Mouse (Mus musculus): ENCODE results near the gene Snx17.
A peak's percentile ranks its signal among the peaks of the same experiment; 100 is the strongest.
"Not testable (repeated sequence)": the region's sequence is repeated elsewhere in the genome, so short reads cannot be mapped to it uniquely, and the experiment has no call there.

Gene Snx17

GRCm38 (mm10) chr5:31197072-31197471 is 4.0 kb downstream of the Snx17 start:
- no peak for DNase-seq (ENCODE audit: low spot score)

- DNase-seq (ENCODE audit: low spot score), result no peak
Observed at GRCm38 (mm10) chr5:31198170-31198569, 5.1 kb downstream of the Snx17 start.

DNA sequence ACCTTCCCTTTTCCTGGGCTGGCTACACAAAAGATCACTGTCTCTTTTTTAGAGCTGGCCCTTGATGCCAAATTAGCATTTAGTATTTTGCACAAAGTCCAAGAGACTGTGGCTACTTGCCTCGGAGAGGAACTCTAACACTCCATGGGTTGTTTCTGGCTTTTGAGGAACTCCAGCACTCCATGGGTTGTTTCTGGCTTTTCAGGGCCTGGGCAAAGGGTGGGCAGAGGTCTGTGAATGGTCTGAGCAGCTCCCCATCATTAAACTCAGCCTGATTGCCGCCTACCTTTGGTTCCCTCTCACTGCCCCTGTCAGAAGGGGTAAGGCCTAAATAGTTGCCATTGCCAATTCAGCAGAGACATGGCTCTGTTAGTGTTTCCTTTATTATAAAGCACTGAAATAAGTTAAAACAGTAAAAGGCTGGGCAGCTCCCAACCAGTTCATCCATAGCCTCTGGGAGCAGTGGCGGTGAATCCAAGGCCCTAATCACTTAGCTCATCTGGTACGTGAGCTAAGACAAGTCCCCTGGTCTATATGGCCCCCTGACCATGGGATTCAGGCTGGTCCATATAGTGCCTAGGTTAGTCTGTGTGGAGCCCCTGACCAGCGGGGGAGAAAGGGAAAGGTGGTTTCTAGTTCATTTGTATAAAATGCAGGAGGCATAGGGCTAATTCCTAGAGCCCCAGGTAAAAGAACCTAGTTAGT is 5.7 kb downstream of the Snx17 start:
- no peak for DNase-seq (ENCODE audit: low spot score)

- no peak for DNase-seq (ENCODE audit: low spot score)
Observed at GRCm38 (mm10) chr5:31199321-31199892, 6.4 kb downstream of the Snx17 start.

- DNase-seq (ENCODE audit: low spot score), result no peak
Observed at GRCm38 (mm10) chr5:31199893-31200292, 6.9 kb downstream of the Snx17 start.

DNA sequence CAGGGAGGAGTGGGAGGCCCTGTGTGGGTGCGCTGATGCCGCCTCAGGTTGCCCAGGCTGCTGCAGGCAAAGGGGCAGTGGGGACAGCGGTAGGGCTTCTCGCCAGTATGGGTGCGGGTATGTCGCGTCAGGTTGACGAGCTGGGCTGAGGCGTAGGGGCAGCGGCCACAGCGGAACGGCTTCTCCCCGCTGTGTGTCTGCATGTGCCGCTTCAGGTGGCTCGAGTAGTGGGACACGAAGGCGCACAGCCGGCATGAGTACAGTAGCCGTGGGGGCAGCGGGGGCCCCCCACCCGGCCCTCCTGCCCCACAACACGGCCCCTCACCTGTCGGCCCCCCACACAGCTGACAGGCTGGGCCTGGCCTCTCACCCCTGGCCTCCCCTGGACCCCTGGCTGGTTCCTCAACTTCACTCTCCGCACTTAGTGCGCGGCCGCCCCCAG is 7.3 kb downstream of the Snx17 start:
- DNase-seq (ENCODE audit: low spot score), result no peak

DNA sequence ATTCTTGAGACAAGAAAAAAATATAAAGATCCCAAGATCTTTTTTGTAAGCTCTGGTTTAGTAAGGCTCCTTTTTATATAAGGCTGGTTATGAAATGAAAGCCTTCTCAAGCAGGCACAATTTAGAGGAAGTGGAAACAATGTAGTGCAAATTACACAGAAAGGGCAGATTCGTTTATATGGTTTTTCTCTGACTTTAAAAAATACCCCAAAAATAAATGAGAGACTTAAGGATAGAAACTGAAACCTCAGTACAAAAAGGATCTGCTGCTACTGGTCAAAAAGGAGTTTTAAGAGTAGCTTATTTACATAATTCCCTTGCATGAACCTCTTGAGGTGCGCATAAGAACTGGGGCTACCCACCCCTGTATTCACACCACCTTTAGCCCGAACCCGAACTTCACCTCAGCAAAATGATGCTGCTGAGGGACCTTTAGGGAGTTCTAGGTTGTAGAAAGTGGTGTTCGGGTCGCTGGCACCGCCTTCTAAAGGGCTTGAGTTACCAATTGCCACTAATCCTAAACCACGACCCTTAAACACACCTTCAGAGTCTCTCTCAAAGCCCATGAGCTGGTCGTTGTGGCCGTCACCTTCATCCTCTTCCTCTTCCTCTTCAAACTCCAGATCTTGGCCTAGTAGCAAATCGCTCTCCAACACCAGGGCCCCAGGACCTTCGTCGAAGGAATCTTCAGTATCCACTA is 8.2 kb downstream of the Snx17 start:
- DNase-seq (ENCODE audit: low spot score), result no peak

- DNase-seq (ENCODE audit: low spot score), result peak; percentile 95
Observed at GRCm38 (mm10) chr5:31201742-31202590, 8.9 kb downstream of the Snx17 start, which contains the start of gene Zfp513. Gene Zfp513 (minus strand): TSS chr5:31202303.

DNA sequence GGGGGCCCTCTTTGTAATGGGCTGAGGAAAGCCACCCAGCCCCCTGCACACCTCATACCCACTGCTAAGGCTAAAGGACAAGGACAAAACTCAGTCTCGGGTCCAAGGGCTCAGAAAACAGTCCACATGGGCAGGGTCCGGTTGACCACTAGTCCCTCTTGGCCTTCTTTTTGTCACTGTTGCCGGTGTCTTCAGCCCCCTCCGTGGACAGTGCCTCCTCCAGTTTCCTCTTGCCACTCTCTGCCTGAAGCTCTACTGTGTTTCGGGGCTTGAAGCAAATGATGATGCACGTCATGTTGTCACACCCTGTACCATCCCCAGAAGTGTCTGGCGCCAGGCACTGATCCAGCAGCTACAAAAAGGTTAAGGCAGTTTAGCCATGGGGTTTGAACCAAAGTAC is 9.9 kb downstream of the Snx17 start:
- DNase-seq (ENCODE audit: low spot score), result no peak

DNA sequence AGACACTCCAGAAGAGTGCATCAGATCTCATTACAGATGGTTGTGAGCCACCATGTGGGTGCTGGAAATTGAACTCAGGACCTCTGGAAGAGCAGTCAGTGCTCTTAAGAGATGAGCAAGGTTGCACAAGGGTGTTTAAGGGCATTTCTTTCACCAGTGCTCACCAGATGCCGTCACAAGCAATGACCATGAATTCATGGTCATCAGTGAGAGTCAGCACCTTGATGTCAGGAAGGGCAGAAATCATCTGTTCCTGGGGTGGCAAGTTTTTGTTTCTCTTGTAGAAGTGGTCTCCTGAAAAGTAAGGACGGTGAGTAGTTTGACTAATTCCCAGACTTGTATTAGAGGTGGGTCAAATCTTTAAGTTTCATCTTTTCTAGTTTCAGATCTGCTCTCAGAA is 10.8 kb downstream of the Snx17 start:
- DNase-seq (ENCODE audit: low spot score), result no peak

DNA sequence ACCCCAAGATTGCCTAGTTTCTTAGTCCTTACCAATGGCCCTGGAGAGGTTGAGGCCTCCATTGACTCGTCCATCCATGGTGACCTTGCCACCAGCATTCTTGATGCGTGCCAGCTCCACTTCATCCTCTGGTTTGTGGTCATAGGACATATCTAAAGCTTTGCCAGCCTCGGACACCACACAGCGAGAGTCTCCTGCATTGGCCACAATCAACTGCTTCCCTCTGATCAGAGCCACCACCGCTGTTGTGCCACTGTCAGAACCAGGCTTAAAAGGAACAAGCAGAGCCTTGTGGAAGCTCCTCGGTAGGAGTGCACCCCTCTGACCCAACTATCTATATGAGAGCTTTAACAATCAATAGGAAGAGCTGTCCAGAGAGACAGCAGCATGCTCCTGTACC is 11.4 kb downstream of the Snx17 start:
- no peak for DNase-seq (ENCODE audit: low spot score)

DNA sequence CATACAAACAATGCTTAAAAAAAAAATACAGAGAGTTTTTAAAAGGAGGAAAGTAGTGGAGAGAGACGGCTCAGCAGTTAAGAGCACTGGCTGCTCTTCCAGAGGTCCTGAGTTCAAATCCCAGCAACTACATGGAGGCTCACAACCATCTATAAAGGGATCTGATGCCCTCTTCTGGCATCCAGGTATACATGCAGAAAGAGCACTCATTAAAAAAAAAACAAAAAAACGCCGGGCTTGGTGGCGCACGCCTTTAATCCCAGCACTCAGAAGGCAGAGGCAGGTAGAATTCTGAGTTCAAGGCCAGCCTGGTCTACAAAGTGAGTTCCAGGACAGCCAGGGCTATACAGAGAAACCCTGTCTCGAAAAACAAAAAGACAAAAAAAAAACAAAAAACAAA is 23.5 kb downstream of the Snx17 start:
- not testable (repeated sequence) for DNase-seq (ENCODE audit: low spot score)

DNA sequence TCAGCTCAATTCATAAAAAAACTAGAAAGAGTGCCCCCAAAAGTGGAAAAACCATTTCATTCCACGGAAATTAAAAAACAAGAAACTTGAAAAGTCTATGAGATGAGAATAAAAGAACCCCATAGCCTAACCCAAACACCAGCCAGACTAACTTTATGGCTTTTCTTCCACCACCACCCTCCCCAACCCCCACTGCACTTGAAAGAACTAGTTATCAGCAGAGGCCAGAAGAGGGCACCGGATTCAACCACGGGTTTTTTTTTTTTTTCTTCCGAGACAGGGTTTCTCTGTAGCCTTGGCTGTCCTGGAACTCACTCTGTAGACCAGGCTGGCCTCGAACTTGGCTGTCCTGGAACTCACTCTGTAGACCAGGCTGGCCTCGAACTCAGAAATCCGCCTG is 25.3 kb downstream of the Snx17 start:
- no peak for DNase-seq (ENCODE audit: low spot score)

DNA sequence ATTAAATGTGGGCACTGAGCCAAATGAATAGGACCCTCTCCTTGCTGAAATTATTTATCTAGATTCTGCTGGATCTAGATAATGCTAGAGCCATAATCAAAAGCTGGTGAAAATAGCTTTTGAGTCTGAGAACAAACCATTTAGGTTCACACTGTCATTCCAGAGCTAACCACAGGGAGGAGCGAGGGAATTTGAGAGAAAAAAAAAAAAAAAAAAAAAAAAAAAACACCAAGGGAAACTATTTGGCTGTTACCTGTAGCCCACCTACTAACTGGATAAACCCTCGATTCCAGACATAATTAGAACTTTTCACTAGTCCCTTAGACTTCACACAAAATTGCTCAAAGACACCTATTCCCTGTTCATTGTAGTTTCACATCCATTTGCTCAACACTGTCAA is 26.0 kb downstream of the Snx17 start:
- no peak for DNase-seq (ENCODE audit: low spot score)

DNA sequence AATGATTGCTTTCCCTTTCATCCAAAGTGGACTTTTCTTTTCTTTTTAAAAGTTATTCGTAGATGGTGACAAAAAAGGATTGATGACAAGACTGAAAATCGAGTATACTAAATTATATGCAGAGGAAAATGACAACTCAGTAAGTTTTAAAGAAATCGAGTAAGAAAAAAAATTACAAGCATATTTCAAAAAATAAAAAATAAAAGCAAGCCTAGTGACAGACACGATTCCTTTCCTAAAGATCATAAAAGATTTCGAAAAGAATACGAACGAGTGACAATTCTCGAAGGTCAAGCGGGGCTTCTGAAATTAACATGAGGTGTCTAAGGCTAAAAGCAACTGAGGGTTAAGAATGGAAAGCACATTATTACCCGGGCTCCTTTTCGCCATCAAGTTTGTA is 26.4 kb downstream of the Snx17 start:
- DNase-seq (ENCODE audit: low spot score), result no peak

DNA sequence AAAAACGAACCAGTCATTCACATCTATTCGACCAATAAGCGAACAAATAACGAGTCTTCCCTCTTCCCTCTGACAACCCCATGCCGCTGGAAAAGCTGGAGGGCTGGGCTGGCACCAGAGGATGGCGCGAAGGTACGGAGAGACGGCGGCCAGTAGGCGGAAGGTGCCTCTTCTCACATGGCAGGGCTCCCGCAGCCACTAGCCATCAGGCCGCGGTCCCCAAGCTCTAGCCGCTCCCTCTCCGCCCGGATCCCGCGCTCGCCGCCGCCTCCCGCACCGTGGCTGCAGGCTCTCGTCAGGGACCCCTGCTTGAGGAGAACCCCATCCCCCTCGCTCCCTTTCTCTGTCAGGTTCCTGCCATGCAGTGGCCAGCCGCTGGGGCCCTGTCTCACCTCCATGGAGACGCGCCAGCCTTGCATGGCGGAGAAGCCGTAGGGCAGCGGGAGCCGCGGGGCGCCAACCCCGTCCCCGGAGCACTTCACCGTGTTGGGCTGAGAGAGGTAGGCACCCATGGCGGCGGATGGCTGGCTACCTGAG is 27.0 kb downstream of the Snx17 start:
- DNase-seq (ENCODE audit: low spot score), result peak; percentile 43

GRCm38 (mm10) chr5:31220448-31221303 is 27.6 kb downstream of the Snx17 start, which contains the start of gene Ppm1g:
Gene Ppm1g (minus strand): TSS chr5:31220687.
- DNase-seq (ENCODE audit: low spot score), result peak; percentile 98

DNA sequence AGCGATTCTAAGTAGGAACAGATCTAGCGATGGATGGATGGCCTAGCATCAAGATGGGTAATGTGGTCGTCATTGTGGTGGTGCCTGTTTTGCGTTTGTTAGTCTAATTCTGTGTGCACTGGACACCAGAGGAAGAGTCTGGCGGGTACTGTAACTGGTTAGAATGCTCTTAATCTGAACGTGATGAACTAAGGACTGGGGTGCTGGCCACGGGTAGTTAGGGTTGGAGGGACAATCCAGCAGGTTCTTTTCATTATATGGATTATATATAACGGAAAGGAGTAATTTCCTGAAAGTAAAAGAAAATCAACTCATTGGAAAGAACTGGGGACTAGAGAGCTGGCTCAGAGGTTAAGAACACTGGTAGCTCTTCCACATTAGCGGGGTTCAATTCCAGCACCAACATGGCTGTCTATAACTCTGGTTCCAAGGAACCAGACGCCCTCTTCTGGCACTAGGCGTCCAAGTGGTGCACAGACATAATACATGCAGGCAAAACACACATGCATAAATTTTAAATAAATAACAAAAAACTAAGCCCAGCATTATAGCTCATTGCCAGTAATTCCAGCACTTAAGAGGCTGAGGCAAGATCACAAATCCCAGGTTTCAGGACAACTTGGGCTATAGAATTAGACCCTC is 28.4 kb downstream of the Snx17 start:
- DNase-seq (ENCODE audit: low spot score), result peak; percentile 41

- DNase-seq (ENCODE audit: low spot score), result no peak
Observed at GRCm38 (mm10) chr5:31222696-31223095, 29.7 kb downstream of the Snx17 start.

- no peak for DNase-seq (ENCODE audit: low spot score)
Observed at GRCm38 (mm10) chr5:31226641-31227040, 33.6 kb downstream of the Snx17 start.

All from urinary bladder, postnatal 14 days (tissue).